Mouse (Mus musculus) MEL (cell line): ENCODE data around the gene Cachd1. TPM values are rescaled to one million over a fixed set of nuclear protein-coding genes. Genes with fewer than 3 reads are reported as not detected.

Experiments
- DNase-seq: peaks from one replicate; pipeline ENCODE4 v3.0.0; 2011; ENCODE audit warnings: low read depth, low spot score
- H3K27ac ChIP-seq: 2 replicates; pipeline ENCODE4 v1.5.1; 2012; ENCODE audit warnings: low read depth, mild to moderate bottlenecking, control low read depth, low read length, moderate library complexity; ENCODE audit not compliant: control insufficient read depth
- H3K27me3 ChIP-seq, 2 experiments: fragments of 150-350 bp in 1 of 2; sonication (generic) in 1 of 2; 2 replicates each; pipeline ENCODE4 v1.6.1; 2012; ENCODE audit warnings: low read length in 2 of 2, mild to moderate bottlenecking in 2 of 2, improper control_type of control experiment in 1 of 2, moderate library complexity in 1 of 2; ENCODE audit not compliant: insufficient read depth in 2 of 2, control insufficient read depth in 1 of 2
- H3K36me3 ChIP-seq, 2 experiments: 2 replicates each; pipeline ENCODE4 v1.6.1; 2012 to 2014; ENCODE audit warnings: low read length in 2 of 2, improper control_type of control experiment in 1 of 2, inconsistent platforms in 1 of 2, mild to moderate bottlenecking in 1 of 2; ENCODE audit not compliant: insufficient read depth in 2 of 2, control insufficient read depth in 1 of 2
- H3K4me1 ChIP-seq, 2 experiments: fragments of 150-350 bp in 1 of 2; sonication (generic) in 1 of 2; 2 replicates each; pipeline ENCODE4 v1.6.1; 2012; ENCODE audit warnings: low read length in 2 of 2, improper control_type of control experiment in 1 of 2, mild to moderate bottlenecking in 1 of 2; ENCODE audit not compliant: insufficient read depth in 2 of 2, control insufficient read depth in 1 of 2
- H3K4me3 ChIP-seq, 2 experiments: fragments of 150-350 bp in 1 of 2; sonication (generic) in 1 of 2; 2 replicates each; pipeline ENCODE4 v1.5.1; 2012; ENCODE audit warnings: low read depth in 2 of 2, low read length in 2 of 2, mild to moderate bottlenecking in 2 of 2, moderate library complexity in 2 of 2, control low read depth in 1 of 2, improper control_type of control experiment in 1 of 2; ENCODE audit not compliant: control insufficient read depth in 1 of 2, insufficient read depth in 1 of 2
- H3K79me2 ChIP-seq: 2 replicates; pipeline ENCODE4 v1.6.1; 2012; ENCODE audit warnings: mild to moderate bottlenecking, low read length, moderate library complexity; ENCODE audit not compliant: control insufficient read depth, poor library complexity, insufficient read depth
- H3K9ac ChIP-seq: 2 replicates; pipeline ENCODE4 v1.6.1; 2012; ENCODE audit warnings: low read depth, mild to moderate bottlenecking, control low read depth, low read length, moderate library complexity; ENCODE audit not compliant: control insufficient read depth, poor library complexity, severe bottlenecking
- H3K9me3 ChIP-seq: fragments of 150-350 bp; sonication (generic); replicated peaks from 2 replicates; pipeline ENCODE4 v1.6.1; 2012; ENCODE audit warnings: mild to moderate bottlenecking, low read length, improper control_type of control experiment, moderate library complexity; ENCODE audit not compliant: insufficient read depth
- CHD1 ChIP-seq: IDR thresholded peaks from 2 replicates; pipeline ENCODE4 v1.6.1; 2012; ENCODE audit warnings: low read depth, mild to moderate bottlenecking, inconsistent platforms, low read length, improper control_type of control experiment
- CTCF ChIP-seq, 3 experiments: IDR thresholded peaks in 2 of 3; conservative IDR thresholded peaks in 1 of 3; 2 replicates each; pipeline ENCODE4 v1.5.1; 2011 to 2012; ENCODE audit warnings: low read length in 3 of 3, low read depth in 2 of 3, mild to moderate bottlenecking in 2 of 3, improper control_type of control experiment in 1 of 3, inconsistent platforms in 1 of 3, mixed read lengths in 1 of 3, moderate library complexity in 1 of 3; ENCODE audit not compliant: control insufficient read depth in 1 of 3, insufficient read depth in 1 of 3, poor library complexity in 1 of 3, severe bottlenecking in 1 of 3
- E2F4 ChIP-seq: IDR thresholded peaks from 2 replicates; pipeline ENCODE4 v1.6.1; 2011; ENCODE audit warnings: low read depth, low read length, improper control_type of control experiment, borderline replicate concordance
- ELF1 ChIP-seq: IDR thresholded peaks from 2 replicates; pipeline ENCODE4 v1.6.1; 2014; ENCODE audit warnings: low read depth, mild to moderate bottlenecking, inconsistent platforms, low read length, improper control_type of control experiment, moderate library complexity
- ETS1 ChIP-seq: IDR thresholded peaks from 2 replicates; pipeline ENCODE4 v1.6.1; 2012; ENCODE audit warnings: low read depth, mild to moderate bottlenecking, inconsistent platforms, low read length, improper control_type of control experiment, moderate library complexity
- HCFC1 ChIP-seq: IDR thresholded peaks from 2 replicates; pipeline ENCODE4 v1.6.1; 2012; ENCODE audit warnings: low read depth, mild to moderate bottlenecking, inconsistent platforms, low read length, improper control_type of control experiment, moderate library complexity
- JUND ChIP-seq: IDR thresholded peaks from 2 replicates; pipeline ENCODE4 v1.6.1; 2011; ENCODE audit warnings: low read depth, mild to moderate bottlenecking, improper control_type of control experiment, low read length
- MAFK ChIP-seq: IDR thresholded peaks from 2 replicates; pipeline ENCODE4 v1.6.1; 2011; ENCODE audit warnings: low read depth, mild to moderate bottlenecking, low read length, improper control_type of control experiment, borderline replicate concordance
- MYC ChIP-seq: IDR thresholded peaks from 2 replicates; pipeline ENCODE4 v1.6.1; 2011; ENCODE audit warnings: low read depth, mild to moderate bottlenecking, low read length, improper control_type of control experiment, moderate library complexity
- NELFE ChIP-seq: IDR thresholded peaks from 2 replicates; pipeline ENCODE4 v1.6.1; 2011; ENCODE audit warnings: low read depth, low read length, improper control_type of control experiment
- NRF1 ChIP-seq: IDR thresholded peaks from 2 replicates; pipeline ENCODE4 v1.6.1; 2014; ENCODE audit warnings: low read depth, mild to moderate bottlenecking, inconsistent platforms, low read length, improper control_type of control experiment, moderate library complexity; ENCODE audit not compliant: poor library complexity, insufficient read depth, severe bottlenecking
- RAD21 ChIP-seq: IDR thresholded peaks from 2 replicates; pipeline ENCODE4 v1.6.1; 2011; ENCODE audit warnings: mild to moderate bottlenecking, low read depth, low read length, improper control_type of control experiment
- SIN3A ChIP-seq: IDR thresholded peaks from 2 replicates; pipeline ENCODE4 v1.6.1; 2012; ENCODE audit warnings: low read length, improper control_type of control experiment, inconsistent platforms
- SMC3 ChIP-seq: IDR thresholded peaks from 2 replicates; pipeline ENCODE4 v1.6.1; 2011; ENCODE audit warnings: low read depth, low read length, improper control_type of control experiment
- TAL1 ChIP-seq: IDR thresholded peaks from 2 replicates; pipeline ENCODE4 v1.6.1; 2012; ENCODE audit warnings: mild to moderate bottlenecking, inconsistent platforms, low read length, moderate library complexity, mixed read lengths
- ZMIZ1 ChIP-seq: IDR thresholded peaks from 2 replicates; pipeline ENCODE4 v1.6.1; 2012; ENCODE audit warnings: low read depth, mild to moderate bottlenecking, inconsistent platforms, low read length, improper control_type of control experiment, moderate library complexity
- polyA plus RNA-seq, 2 experiments: library from polyadenylated mRNA; stranded (reverse) in 1 of 2; unstranded in 1 of 2; fragments of >175 nt in 1 of 2; fragments of >200 nt in 1 of 2; gene quantifications; 2 replicates each; pipeline versions ENCODE4 v1.2.1 to v1.2.4; 2012; ENCODE audit warnings: low replicate concordance in 2 of 2, low read depth in 1 of 2; ENCODE audit not compliant: insufficient read length in 2 of 2, insufficient read depth in 1 of 2, missing spikeins in 1 of 2
- total RNA-seq: library from RNA; depleted of rRNA; stranded (reverse); fragments of 300-350 nt; gene quantifications from 2 replicates; pipeline ENCODE4 v1.2.3, GENCODE M21; 2012

Gene Cachd1
- total and polyA plus RNA-seq, 3 experiments, result 4.0 to 15.8 TPM; not detected in 1

GRCm38 (mm10) chr4:100967703-100968392 lies 191.4 kb downstream of the Cachd1 start:
- no peaks in the 10 kb centered on the region for H3K79me2 ChIP-seq
- H3K4me3 ChIP-seq, result no peak overlapping the region
- no peaks in the 10 kb centered on the region for H3K9me3 ChIP-seq
- H3K9ac ChIP-seq, result no peak overlapping the region
- H3K4me1 ChIP-seq, result no peaks in the 10 kb centered on the region
- H3K27ac ChIP-seq, result no peak overlapping the region
- no peaks in the 10 kb centered on the region for H3K36me3 ChIP-seq
- H3K27me3 ChIP-seq, result no peaks in the 10 kb centered on the region
- TF ChIP-seq CHD1, result no peak
- TF ChIP-seq NELFE, result no peak
- TF ChIP-seq CTCF (IDR thresholded peaks at IDR 0.05 in 2 of 3, conservative IDR thresholded peaks at IDR 0.05 in 1 of 3; ENCODE audit: control insufficient read depth in 1 of 3, insufficient read depth in 1 of 3, low read depth in 2 of 3, low read length in 3 of 3, poor library complexity in 1 of 3, severe bottlenecking in 1 of 3), result no peak
- TF ChIP-seq SMC3, result no peak
- no peak for TF ChIP-seq ZMIZ1
- TF ChIP-seq MYC, result no peak
- TF ChIP-seq SIN3A, result no peak
- no peak for TF ChIP-seq JUND
- TF ChIP-seq HCFC1, result no peak
- no peak for TF ChIP-seq TAL1
- no peak for TF ChIP-seq ELF1
- TF ChIP-seq ETS1, result no peak
- TF ChIP-seq MAFK, result no peak
- no peak for TF ChIP-seq E2F4
- TF ChIP-seq, all 39 proteins: peak for 0
- no peak for DNase-seq

DNA sequence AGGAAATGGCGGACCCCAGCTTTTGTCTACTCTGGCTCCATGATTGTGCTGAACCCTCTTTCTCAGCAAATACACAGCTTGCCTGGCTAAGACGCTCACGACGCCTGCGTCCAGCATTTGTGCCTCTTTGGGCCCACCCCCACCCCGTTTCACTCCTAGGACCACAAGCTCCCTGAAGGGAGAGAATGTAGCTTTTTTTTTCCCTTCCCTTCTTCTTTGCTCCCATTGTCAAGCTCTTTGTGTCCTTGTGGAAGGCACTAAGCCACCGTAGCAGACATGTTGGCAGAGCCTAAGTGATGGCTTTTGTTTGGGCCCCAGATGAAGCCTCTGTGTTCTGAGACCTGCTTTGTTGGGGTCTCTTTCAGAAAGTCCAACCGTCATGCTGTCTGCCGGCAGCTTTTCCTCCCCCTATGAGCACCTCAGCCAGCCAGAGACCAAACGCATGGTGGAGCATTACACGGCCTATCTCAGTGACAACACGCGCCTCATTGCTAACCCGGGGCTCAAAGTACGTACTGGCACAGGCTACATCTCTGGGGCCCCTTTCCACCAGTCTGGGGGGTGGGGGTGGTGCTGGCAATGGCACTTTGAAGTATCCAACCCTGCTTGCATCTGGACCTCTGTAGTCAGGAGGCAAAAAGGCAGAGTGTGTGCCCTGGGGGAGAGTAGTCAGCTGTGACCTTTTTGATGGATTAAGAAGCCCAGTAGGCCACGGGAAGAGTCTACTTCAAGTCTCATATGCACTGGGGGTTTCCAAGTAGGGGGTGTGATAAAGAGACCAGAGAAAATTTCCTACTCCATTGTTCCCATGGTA lies 197.4 kb downstream of the Cachd1 start:
- TF ChIP-seq CTCF (IDR thresholded peaks at IDR 0.05 in 2 of 3, conservative IDR thresholded peaks at IDR 0.05 in 1 of 3; ENCODE audit: control insufficient read depth in 1 of 3, insufficient read depth in 1 of 3, low read depth in 2 of 3, low read length in 3 of 3, poor library complexity in 1 of 3, severe bottlenecking in 1 of 3) (no peak), NRF1 (no peak), SMC3 (no peak), MAFK (no peak), RAD21 (no peak)
- no peak for DNase-seq

More for the DNA sequence above, 197.4 kb downstream of the Cachd1 start:
- Histone ChIP-seq H3K4me1 (no peaks in the 10 kb centered on the region), H3K79me2 (no peaks in the 10 kb centered on the region), H3K27me3 (no peaks in the 10 kb centered on the region), H3K9me3 (no peaks in the 10 kb centered on the region), H3K27ac (no peak overlapping the region), H3K36me3 (no peaks in the 10 kb centered on the region), H3K9ac (no peak overlapping the region), H3K4me3 (no peak overlapping the region)
